Mouse (Mus musculus) liver, adult 2 months (tissue): ENCODE measurements around the gene Tat.

Source experiments
- CTCF ChIP-seq: fragments of 200-500 bp; IDR thresholded peaks from 2 replicates; pipeline ENCODE4 v1.5.1; 2011; ENCODE audit warnings: low read depth, low read length, control low read depth
- POLR2A ChIP-seq: fragments of 200-500 bp; IDR thresholded peaks from 2 replicates; pipeline ENCODE4 v1.6.1; 2011; ENCODE audit warnings: low read length, control low read depth; ENCODE audit not compliant: insufficient read depth; ENCODE audit errors: extremely low read depth

DNA sequence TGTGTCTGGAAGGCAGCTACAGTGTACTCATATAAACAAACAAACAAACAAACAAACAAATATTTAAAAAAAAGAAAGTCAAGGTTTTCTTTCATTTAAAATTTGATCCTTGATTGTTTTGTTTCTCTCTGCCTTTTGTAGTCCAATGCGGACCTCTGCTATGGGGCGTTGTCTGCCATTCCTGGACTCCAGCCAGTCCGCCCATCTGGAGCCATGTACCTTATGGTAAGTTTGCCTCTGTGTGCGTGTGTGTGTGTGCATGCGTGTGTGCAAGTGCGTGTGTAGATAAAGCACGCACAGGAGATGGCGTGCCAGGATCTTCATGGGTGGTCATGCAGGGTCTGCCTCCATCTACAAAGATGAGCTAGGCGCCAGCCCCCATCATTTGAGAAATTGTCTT, 7.1 kb downstream of the Tat start:
- TF ChIP-seq CTCF, result peak; percentile 15; the same call in 1 of the 2 replicates
- no peak for TF ChIP-seq POLR2A
